Mouse (Mus musculus): ENCODE measurements around the gene Trnau1ap. TPM values are rescaled to one million over a fixed set of nuclear protein-coding genes. Genes with fewer than 3 reads are reported as not detected.
A peak's percentile ranks its signal among the peaks of the same experiment; 100 is the strongest.
"Not testable (repeated sequence)": the region's sequence is repeated elsewhere in the genome, so short reads cannot be mapped to it uniquely, and the experiment has no call there.

Gene Trnau1ap
- polyA plus RNA-seq, 1 experiment from 2014 or later: 71.2 TPM

DNA sequence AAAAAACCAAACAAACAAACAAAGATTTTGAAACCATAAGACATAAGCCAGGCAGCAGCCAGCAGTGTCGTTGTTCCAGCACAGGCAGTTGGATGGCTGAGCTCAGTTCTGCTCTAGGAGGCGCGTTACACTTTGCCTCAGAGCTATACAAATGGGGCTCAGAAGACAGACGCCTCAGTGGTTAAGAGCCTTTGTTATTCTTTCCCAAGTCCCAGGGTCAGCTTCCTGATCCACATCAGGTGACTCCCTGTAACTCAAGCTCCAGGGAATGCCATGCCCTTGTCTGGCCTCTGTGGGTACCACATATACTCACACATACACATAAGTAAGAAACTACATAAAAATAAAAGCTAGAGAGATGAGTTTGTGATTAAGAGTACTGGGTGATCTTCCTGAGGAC, 38.3 kb downstream of the Trnau1ap start:
- Histone ChIP-seq H3K9ac (no peak overlapping the region), H3K4me3 (no peak overlapping the region), H3K4me1 (no peaks in the 10 kb centered on the region), H3K36me3 (replicated peaks) (peaks cover 28% of the 10 kb centered on the region; the same call in 1 of the 2 replicates), H3K9me3 (no peaks in the 10 kb centered on the region), H3K27me3 (replicated peaks) (no peaks in the 10 kb centered on the region), H3K27ac (no peak overlapping the region), H3K4me2 (no peak overlapping the region)
- 96% methylated on average over 4 of the region's 4 CpGs for WGBS
- ATAC-seq (replicated peaks): no peak

DNA sequence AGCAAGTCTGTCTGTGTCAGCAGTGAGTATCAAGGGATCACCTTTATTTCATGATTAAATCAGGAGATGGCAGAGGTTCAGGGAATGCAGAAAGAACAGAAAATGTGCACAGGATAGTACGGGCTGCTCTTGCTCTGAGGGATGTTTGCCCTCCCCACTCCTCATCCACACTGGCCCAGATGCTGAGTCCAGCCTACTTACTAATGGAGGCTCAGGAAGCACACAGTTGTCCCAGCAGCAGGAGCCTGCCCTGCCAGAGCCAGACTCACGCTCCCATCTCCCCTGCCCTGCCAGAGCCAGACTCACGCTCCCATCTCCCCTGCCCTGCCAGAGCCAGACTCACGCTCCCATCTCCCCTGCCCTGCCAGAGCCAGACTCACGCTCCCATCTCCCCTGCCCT, 40.5 kb downstream of the Trnau1ap start:
- H3K9ac ChIP-seq; H3K27me3 ChIP-seq (replicated peaks); H3K4me1 ChIP-seq; ATAC-seq (replicated peaks); H3K4me2 ChIP-seq; H3K27ac ChIP-seq; H3K4me3 ChIP-seq; H3K9me3 ChIP-seq: not testable (repeated sequence)
- peaks cover 43% of the 10 kb centered on the region for H3K36me3 ChIP-seq (replicated peaks)
- WGBS: 90% methylated on average over 2 of the region's 5 CpGs

- Histone ChIP-seq H3K27me3 (replicated peaks) (no peaks in the 10 kb centered on the region), H3K9ac (no peak overlapping the region), H3K4me1 (peaks cover 23% of the 10 kb centered on the region), H3K27ac (no peak overlapping the region), H3K9me3 (no peaks in the 10 kb centered on the region), H3K4me3 (no peak overlapping the region), H3K4me2 (peak overlapping the region; percentile 78; the same call in 1 of the 2 replicates), H3K36me3 (replicated peaks) (0 out of 2 replicates have a peak, but pooled peaks cover 5% of the 10 kb centered on the region)
- ATAC-seq (replicated peaks): no peak
- 95% methylated on average over 3 of the region's 3 CpGs for WGBS
These were observed 53.4 kb downstream of the Trnau1ap start for GRCm38 (mm10) chr4:132275949-132276348.

GRCm38 (mm10) chr4:132274156-132274862, 55.0 kb downstream of the Trnau1ap start, which contains the start of gene Taf12:
Gene Taf12, plus strand, starts transcription at chr4:132274375.
- H3K27ac ChIP-seq: peak within 1 kb of the TSS; percentile 88
- no peaks in the 10 kb centered on the region for H3K9me3 ChIP-seq
- H3K27me3 ChIP-seq (replicated peaks): no peaks in the 10 kb centered on the region
- peak; percentile 92 for ATAC-seq (replicated peaks)
- H3K4me3 ChIP-seq: peak within 1 kb of the TSS; percentile 74
- H3K9ac ChIP-seq: peak within 1 kb of the TSS; percentile 81
- peaks cover 29% of the 10 kb centered on the region for H3K4me1 ChIP-seq
- WGBS: under 1% methylated on average over 48 of the region's 48 CpGs
- no peaks in the 10 kb centered on the region for H3K36me3 ChIP-seq (replicated peaks)
- H3K4me2 ChIP-seq: peak within 1 kb of the TSS; percentile 78

GRCm38 (mm10) chr4:132273166-132273565, 56.2 kb downstream of the Trnau1ap start:
- Histone ChIP-seq H3K36me3 (replicated peaks) (no peaks in the 10 kb centered on the region), H3K27ac (no peak overlapping the region), H3K4me2 (peak overlapping the region; percentile 78), H3K27me3 (replicated peaks) (no peaks in the 10 kb centered on the region), H3K9me3 (no peaks in the 10 kb centered on the region), H3K9ac (peak overlapping the region; percentile 81), H3K4me1 (peaks cover 31% of the 10 kb centered on the region), H3K4me3 (peak overlapping the region; percentile 74)
- no peak for ATAC-seq (replicated peaks)
- 74% methylated on average over 2 of the region's 2 CpGs for WGBS

GRCm38 (mm10) chr4:132269740-132270560, 59.4 kb downstream of the Trnau1ap start:
- Histone ChIP-seq H3K4me2 (peak overlapping the region; percentile 55), H3K27me3 (replicated peaks) (no peaks in the 10 kb centered on the region), H3K9ac (peak overlapping the region; percentile 25), H3K4me3 (peak overlapping the region; percentile 31), H3K36me3 (replicated peaks) (no peaks in the 10 kb centered on the region), H3K4me1 (peaks cover 19% of the 10 kb centered on the region), H3K27ac (peak overlapping the region; percentile 85), H3K9me3 (no peaks in the 10 kb centered on the region)
- ATAC-seq (replicated peaks): peak; percentile 71
- under 1% methylated on average over 35 of the region's 35 CpGs for WGBS

GRCm38 (mm10) chr4:132268871-132269739, 60.2 kb downstream of the Trnau1ap start:
- H3K27ac ChIP-seq: peak overlapping the region; percentile 85
- ATAC-seq (replicated peaks): no peak
- no peaks in the 10 kb centered on the region for H3K27me3 ChIP-seq (replicated peaks)
- H3K36me3 ChIP-seq (replicated peaks): no peaks in the 10 kb centered on the region
- WGBS: 13% methylated on average over 6 of the region's 6 CpGs
- H3K4me3 ChIP-seq: no peak overlapping the region
- peak overlapping the region; percentile 55; the same call in 1 of the 2 replicates for H3K4me2 ChIP-seq
- no peaks in the 10 kb centered on the region for H3K9me3 ChIP-seq
- H3K4me1 ChIP-seq: peaks cover 18% of the 10 kb centered on the region
- H3K9ac ChIP-seq: no peak overlapping the region

DNA sequence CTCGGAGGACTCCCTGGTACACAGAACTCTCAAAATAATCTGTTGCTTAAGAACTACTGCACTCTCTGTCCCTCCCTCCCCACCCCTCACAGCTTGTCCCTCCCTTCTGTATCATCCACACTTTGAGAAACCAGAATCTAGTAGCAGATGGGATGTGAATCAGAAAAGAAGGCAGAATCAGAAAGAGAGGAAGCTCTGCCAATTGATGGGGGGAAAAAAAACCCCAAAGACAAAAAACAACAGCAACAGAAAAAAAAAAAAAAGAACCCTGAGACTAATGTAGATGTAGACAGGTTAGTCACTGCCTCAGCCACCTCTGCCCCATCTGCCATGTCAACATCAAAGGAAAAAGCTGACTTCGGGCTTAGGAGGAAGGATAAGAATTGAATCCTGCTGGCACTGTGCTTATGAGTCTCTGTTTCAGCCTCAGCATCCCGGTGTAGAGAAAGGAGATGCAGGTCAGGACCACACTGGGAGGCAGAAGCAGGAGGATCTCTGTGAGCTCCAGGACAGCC, 62.4 kb downstream of the Trnau1ap start:
- no peak overlapping the region for H3K4me3 ChIP-seq
- H3K9ac ChIP-seq: no peak overlapping the region
- H3K27ac ChIP-seq: no peak overlapping the region
- ATAC-seq (replicated peaks): no peak
- 76% methylated on average over 3 of the region's 3 CpGs for WGBS
- no peaks in the 10 kb centered on the region for H3K27me3 ChIP-seq (replicated peaks)
- H3K36me3 ChIP-seq (replicated peaks): no peaks in the 10 kb centered on the region
- H3K9me3 ChIP-seq: no peaks in the 10 kb centered on the region
- peaks cover 13% of the 10 kb centered on the region for H3K4me1 ChIP-seq
- no peak overlapping the region for H3K4me2 ChIP-seq

GRCm38 (mm10) chr4:132263313-132263712, 66.0 kb downstream of the Trnau1ap start:
- Histone ChIP-seq H3K4me2 (no peak overlapping the region), H3K4me3 (no peak overlapping the region), H3K9ac (no peak overlapping the region), H3K27me3 (replicated peaks) (no peaks in the 10 kb centered on the region), H3K36me3 (replicated peaks) (no peaks in the 10 kb centered on the region), H3K9me3 (no peaks in the 10 kb centered on the region), H3K4me1 (peaks cover 27% of the 10 kb centered on the region), H3K27ac (no peak overlapping the region)
- no peak for ATAC-seq (replicated peaks)
- WGBS: 97% methylated on average over 7 of the region's 7 CpGs

- WGBS: 82% methylated on average over 5 of the region's 5 CpGs
- ATAC-seq (replicated peaks): no peak
- Histone ChIP-seq H3K27me3 (replicated peaks) (no peaks in the 10 kb centered on the region), H3K27ac (peak overlapping the region; percentile 89; the same call in 1 of the 2 replicates), H3K4me3 (peak overlapping the region; percentile 85; the same call in 1 of the 2 replicates), H3K4me1 (peaks cover 27% of the 10 kb centered on the region), H3K9ac (no peak overlapping the region), H3K4me2 (peak overlapping the region; percentile 51), H3K9me3 (no peaks in the 10 kb centered on the region), H3K36me3 (replicated peaks) (no peaks in the 10 kb centered on the region)
These were observed 67.1 kb downstream of the Trnau1ap start for GRCm38 (mm10) chr4:132262358-132262616.

All from midbrain, embryonic 15.5 days (tissue).